Mouse (Mus musculus) right cerebral cortex, postnatal 36 days (tissue): Measurements from ENCODE around the gene Rnf216.

Experiments used
- DNase-seq, 2 experiments: peaks; one replicate each; pipeline ENCODE4 v3.0.0; 2022; ENCODE audit warnings: low spot score in 2 of 2, mixed read lengths in 1 of 2

Gene Rnf216

GRCm38 (mm10) chr5:143000654-143001500 lies 111.9 kb downstream of the Rnf216 start:
- DNase-seq, result no peak

DNA sequence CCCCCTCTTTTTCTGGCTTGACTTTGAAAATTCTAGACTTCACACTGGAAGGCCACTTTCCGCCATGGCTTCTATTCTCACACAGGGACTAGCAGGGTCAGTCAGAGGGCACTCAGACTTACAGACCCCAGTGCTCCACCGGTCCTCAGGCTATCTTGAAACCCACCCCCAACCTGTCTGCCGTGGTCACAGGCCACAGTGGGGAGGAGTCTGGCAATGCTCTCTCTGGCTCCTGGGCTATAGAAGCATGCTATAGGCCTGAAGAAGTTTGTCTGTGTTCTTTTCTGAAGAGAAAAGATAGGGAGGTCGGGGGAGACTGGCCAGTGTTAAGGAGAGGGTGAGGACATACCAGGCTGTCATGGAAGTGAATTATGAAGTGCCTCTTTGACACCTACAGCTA lies 112.7 kb downstream of the Rnf216 start:
- no peak for DNase-seq

GRCm38 (mm10) chr5:142998171-142998570 lies 114.6 kb downstream of the Rnf216 start:
- DNase-seq, result no peak

DNA sequence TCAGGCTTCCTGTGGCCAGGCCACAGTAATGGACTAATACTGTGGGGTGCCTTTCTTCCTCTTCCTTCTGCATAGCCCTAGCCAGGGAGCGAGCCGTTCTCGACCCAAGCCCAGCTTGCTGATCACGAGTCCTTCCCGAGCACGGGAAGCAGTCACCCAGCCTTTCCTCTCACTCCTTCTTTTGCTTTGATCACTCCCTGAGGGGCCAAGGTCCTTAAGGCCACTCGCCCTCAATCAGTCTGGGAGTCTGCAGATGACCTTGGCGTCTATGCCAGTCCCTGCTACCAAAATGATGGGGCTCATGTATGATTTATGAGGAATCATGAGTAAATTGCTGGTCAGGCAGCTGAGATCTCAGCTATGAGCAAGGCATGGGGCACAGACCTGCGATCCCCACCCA lies 115.3 kb downstream of the Rnf216 start:
- no peak for DNase-seq

DNA sequence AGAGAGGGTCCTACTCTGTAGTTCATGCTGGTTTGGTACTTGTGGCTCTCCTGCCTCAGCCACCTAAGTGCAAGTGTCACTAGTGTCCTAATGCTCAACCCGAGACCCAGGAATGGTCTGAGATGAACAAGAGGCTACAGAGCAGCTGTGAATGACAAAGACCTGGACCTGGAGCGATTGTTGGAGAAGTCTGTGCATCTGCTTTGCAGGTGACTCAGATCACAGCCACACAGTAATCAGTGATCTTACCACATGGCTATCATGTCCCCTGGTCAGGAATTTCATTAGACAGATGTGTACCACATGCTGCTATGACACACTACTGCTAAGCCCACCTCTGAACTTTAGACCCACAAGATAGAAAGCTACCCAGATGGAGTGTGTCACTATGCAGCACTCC lies 118.0 kb downstream of the Rnf216 start:
- DNase-seq, result no peak

- DNase-seq, result no peak
Observed at GRCm38 (mm10) chr5:142989167-142989566, 123.6 kb downstream of the Rnf216 start.

- no peak for DNase-seq
Observed at GRCm38 (mm10) chr5:142988520-142988919, 124.3 kb downstream of the Rnf216 start.

DNA sequence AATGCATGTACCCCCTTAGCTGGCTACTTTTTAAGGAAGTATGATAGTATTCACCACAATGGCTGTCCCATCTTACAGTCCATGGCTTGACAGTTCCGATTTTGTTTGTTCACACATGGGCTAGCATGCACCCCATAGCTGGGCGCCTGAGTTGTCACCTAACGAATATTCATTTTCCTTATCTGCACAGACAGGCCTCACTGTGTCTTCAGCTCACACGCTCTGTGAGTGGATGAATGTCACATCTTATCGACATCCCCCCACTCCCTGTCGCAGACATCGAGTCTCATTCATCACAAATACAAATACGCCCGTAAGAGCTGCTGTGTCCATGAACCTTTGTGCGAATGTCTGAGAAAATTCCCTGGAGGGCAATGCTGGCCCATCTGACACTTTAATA lies 128.5 kb downstream of the Rnf216 start:
- no peak for DNase-seq

GRCm38 (mm10) chr5:142983174-142983573 lies 129.6 kb downstream of the Rnf216 start:
- no peak for DNase-seq

GRCm38 (mm10) chr5:142982046-142982801 lies 130.6 kb downstream of the Rnf216 start:
- DNase-seq, result no peak

DNA sequence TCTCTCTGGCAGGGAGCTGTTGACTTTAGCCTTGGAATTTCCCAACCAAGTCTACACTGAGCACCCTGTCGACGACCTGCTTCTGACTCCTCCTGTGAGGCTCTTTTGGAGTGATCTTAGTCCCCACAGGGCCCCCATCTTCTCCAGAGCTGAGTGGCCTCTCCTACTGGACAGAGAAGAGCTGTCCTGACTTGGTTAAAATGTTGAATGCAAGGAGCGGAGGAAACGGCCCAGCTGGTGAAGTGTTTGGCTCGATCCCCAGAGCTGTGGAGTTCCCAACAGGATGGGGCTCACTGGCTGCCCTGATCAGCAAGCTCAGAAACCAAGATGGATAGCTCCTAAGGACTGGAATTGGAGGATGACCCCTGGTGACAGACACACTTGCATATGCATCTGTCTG lies 136.3 kb downstream of the Rnf216 start:
- no peak for DNase-seq

- peak; percentile 77 for DNase-seq
Observed at GRCm38 (mm10) chr5:142974598-142975121, 138.1 kb downstream of the Rnf216 start.

- no peak for DNase-seq
Observed at GRCm38 (mm10) chr5:142973971-142974370, 138.8 kb downstream of the Rnf216 start.

DNA sequence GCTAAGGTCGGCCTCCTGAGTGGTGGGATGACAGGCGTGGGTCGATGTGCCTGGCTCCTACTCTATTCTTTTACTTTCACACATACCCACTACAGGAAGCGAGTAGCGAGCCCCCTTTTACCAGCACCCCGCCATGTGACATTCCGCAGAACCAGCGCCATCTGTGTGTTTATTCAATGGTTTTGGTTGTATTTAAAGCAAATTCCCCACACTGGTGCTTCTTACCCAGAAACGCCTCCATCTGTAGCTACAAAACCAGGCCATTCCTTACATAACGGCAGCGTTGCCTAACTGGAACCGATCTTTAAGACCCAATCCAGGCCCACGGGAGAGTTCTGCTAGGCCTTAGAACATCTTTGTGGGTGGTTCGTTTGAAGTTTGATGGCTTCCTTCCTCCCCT lies 144.4 kb downstream of the Rnf216 start:
- DNase-seq, result peak; percentile 85 to 91

DNA sequence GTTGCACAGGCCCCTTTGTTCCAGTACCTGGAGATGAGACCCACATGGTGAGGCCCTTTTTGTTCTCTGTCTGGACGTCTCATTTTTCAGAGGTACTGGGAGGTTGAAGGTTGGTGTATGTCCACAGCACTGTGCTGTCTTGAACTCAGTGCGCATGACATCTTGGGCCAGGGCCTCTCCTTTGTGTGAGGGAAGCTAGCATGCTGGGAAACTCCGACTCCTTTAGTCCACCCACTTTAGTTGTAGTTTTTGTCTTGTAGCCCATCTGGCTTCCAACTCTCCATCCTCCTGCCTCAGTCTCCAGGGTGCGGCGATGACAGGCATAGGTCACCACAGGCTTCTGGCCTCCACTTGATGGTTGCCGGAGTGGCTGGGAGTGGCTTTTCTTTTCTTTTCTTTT lies 148.1 kb downstream of the Rnf216 start:
- DNase-seq, result no peak

GRCm38 (mm10) chr5:142963705-142964494 lies 148.9 kb downstream of the Rnf216 start:
- peak; percentile 82 for DNase-seq

- DNase-seq, result peak in 1 of 2 experiments; percentile 64
Observed at GRCm38 (mm10) chr5:142963003-142963704, 149.6 kb downstream of the Rnf216 start.

DNA sequence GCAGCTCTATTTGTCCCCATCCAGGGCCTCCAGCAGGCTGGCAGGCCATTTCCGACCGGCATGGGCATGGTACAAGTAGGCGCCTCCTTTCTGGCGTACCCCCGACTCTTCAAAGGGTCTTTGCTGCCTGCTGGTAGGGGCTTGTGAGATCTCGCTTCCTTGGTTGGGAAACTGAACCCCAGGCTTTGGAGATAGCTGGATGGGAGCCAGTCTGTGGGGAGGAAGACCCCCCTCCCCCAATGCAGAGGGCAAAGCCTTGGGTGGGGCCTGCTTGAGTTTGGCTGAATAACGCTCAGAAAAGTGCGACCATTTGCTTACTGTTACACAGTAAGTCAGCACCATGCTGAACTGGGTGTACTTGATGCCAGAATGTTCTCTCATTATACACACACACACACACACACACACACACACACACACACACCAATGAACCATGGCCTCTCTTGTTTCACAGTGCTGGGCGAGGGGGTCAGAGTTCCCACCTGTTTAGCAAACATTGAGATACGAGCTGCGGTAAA lies 150.3 kb downstream of the Rnf216 start:
- DNase-seq, result no peak

DNA sequence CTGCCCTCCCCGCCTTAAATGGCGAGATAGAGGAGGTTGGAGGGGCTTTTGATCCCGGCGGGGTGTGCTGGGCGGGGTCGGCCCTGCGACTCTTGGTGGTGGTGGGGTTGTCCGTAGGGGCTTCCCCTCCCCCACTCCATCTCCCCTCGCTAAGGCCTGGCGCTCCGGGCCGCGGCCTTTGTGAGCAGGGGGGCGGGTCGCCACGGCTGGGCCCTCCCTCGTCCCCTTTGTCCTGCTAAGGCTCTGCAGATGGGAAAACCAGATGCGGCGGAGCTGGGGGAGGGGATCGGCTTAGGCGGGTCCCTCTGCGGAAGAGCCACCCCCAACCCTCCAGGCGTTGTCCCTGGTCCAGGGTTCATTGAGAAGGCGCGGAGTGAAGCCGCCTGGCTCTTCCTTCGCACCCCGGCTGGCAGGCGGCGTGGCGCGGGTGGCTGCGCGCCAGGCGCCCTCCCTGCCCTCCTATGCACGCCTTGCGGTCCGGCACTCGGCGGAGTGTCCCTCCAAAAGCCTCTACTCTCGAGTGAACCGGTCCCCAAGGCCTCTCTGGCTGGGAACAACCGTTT lies 150.8 kb downstream of the Rnf216 start:
- no peak for DNase-seq

DNA sequence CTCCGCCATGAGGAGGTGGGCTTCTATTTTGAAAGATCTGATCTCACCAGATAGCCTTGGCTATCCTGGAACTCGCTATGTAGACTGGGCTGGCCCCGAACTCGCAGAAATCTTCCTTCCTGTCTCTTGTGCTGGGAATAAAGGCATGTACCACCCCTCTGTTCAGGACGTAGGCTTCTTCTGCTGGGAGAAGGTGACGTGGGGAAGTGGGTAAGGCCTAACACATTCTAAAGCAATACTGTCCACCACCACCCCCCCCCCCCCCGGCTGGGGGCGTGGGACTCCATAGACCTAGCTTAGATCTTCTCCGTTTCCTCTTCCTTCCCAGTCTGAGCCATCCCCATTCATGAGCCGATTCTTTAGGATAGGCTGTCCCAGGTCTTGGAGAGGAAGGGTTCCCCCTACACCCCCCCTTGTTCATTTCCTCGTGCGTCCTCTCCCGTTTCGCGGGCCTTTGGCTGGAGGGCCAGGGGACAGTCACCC lies 151.4 kb downstream of the Rnf216 start:
- DNase-seq, result no peak
